Mouse (Mus musculus): ENCODE results near the gene Adam12. TPM values are rescaled to one million over a fixed set of nuclear protein-coding genes. Genes with fewer than 3 reads are reported as not detected.

The Adam12 gene
- total and polyA plus RNA-seq, 2 experiments from 2014 or later: 1.0 to 4.6 TPM

DNA sequence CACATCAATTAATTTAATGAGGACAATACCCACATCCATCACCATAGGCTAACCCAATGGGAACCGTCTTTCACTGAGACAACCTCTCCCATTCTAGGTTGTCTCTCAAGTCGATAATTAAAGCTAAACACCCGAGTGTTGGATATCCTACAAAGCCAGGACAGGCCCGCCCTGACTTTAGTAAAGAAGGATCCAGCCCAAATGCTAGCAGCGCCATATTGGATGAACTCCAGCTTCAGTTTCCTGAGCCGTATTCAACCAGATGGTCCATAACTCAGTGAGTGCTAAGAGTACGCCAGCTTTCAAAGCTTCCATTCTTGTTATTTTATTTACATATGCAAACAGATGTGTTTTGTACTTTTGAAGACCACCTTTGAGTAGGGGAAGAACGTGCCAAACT lies 81.6 kb downstream of the Adam12 start:
- H3K36me3 ChIP-seq (replicated peaks; ENCODE audit: control insufficient read depth, insufficient read depth, low read length): no peaks in the 10 kb centered on the region
- DNase-seq (ENCODE audit: low spot score): no peak

GRCm38 (mm10) chr7:134149351-134149750 lies 82.6 kb downstream of the Adam12 start:
- Histone ChIP-seq H3K4me3 (ENCODE audit: low read depth, low read length) (no peak overlapping the region), H3K4me1 (ENCODE audit: control insufficient read depth, insufficient read depth) (0 out of 2 replicates have a peak, but pooled peaks cover 6% of the 10 kb centered on the region), H3K27me3 (ENCODE audit: control insufficient read depth, insufficient read depth, low read length) (no peaks in the 10 kb centered on the region), H3K4me2 (ENCODE audit: low read depth, low read length) (no peak overlapping the region), H3K36me3 (replicated peaks; ENCODE audit: control insufficient read depth, insufficient read depth, low read length) (no peaks in the 10 kb centered on the region), H3K9ac (replicated peaks; ENCODE audit: low read depth, low read length) (no peak overlapping the region), H3K9me3 (replicated peaks; ENCODE audit: control insufficient read depth, low read length) (no peaks in the 10 kb centered on the region), H3K27ac (ENCODE audit: low read depth) (no peak overlapping the region)
- TF ChIP-seq EP300 (IDR thresholded peaks at IDR 0.05; ENCODE audit: low read depth): no peak
- WGBS: 50% methylated on average over 6 of the region's 6 CpGs
- ATAC-seq (ENCODE audit: insufficient read depth, low read depth): no peak
- DNase-seq (ENCODE audit: low spot score): no peak

More for the DNA sequence above, 81.6 kb downstream of the Adam12 start:
- no peaks in the 10 kb centered on the region for H3K9me3 ChIP-seq (replicated peaks; ENCODE audit: control insufficient read depth, low read length)
- 0 out of 2 replicates have a peak, but pooled peaks cover 6% of the 10 kb centered on the region for H3K4me1 ChIP-seq (ENCODE audit: control insufficient read depth, insufficient read depth)
- no peak overlapping the region for H3K4me3 ChIP-seq (ENCODE audit: low read depth, low read length)
- ATAC-seq (ENCODE audit: insufficient read depth, low read depth): no peak
- H3K27ac ChIP-seq (ENCODE audit: low read depth): no peak overlapping the region
- TF ChIP-seq CTCF (IDR thresholded peaks at IDR 0.05; ENCODE audit: low read depth) (no peak), EP300 (IDR thresholded peaks at IDR 0.05; ENCODE audit: low read depth) (no peak)
- no peak overlapping the region for H3K4me2 ChIP-seq (ENCODE audit: low read depth, low read length)
- 82% methylated on average over 8 of the region's 8 CpGs for WGBS
- no peaks in the 10 kb centered on the region for H3K27me3 ChIP-seq (ENCODE audit: control insufficient read depth, insufficient read depth, low read length)
- no peak overlapping the region for H3K9ac ChIP-seq (replicated peaks; ENCODE audit: low read depth, low read length)

DNA sequence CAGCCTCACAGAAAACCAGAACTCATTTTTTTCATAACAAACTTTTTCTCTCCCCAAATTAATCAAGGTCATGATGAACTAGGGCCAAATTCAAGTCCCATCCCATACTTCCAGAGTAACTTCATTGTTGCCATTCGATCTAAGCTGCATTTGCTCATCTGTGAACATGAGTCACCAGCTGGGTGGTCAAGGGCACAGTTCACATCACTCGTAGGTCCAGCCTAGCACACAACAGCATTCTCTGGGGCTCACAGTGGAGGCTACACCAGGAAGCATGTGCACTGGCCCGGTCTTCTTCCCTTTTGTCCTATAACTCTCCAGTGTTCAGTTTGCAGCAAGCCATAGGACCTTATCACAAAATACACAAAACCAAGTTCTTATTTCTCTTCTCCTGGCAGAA lies 84.4 kb downstream of the Adam12 start:
- H3K4me2 ChIP-seq (ENCODE audit: low read depth, low read length): no peak overlapping the region
- H3K4me1 ChIP-seq (ENCODE audit: control insufficient read depth, insufficient read depth): 0 out of 2 replicates have a peak, but pooled peaks cover 6% of the 10 kb centered on the region
- TF ChIP-seq CTCF (IDR thresholded peaks at IDR 0.05; ENCODE audit: low read depth): no peak
- no peak for TF ChIP-seq EP300 (IDR thresholded peaks at IDR 0.05; ENCODE audit: low read depth)
- H3K4me3 ChIP-seq (ENCODE audit: low read depth, low read length): no peak overlapping the region
- DNase-seq (ENCODE audit: low spot score) (no peak), ATAC-seq (ENCODE audit: insufficient read depth, low read depth) (no peak)
- H3K27me3 ChIP-seq (ENCODE audit: control insufficient read depth, insufficient read depth, low read length): no peaks in the 10 kb centered on the region
- 75% methylated on average over 3 of the region's 3 CpGs for WGBS
- H3K9ac ChIP-seq (replicated peaks; ENCODE audit: low read depth, low read length): no peak overlapping the region
- H3K27ac ChIP-seq (ENCODE audit: low read depth): no peak overlapping the region
- H3K36me3 ChIP-seq (replicated peaks; ENCODE audit: control insufficient read depth, insufficient read depth, low read length): no peaks in the 10 kb centered on the region
- no peaks in the 10 kb centered on the region for H3K9me3 ChIP-seq (replicated peaks; ENCODE audit: control insufficient read depth, low read length)

- TF ChIP-seq CTCF (IDR thresholded peaks at IDR 0.05; ENCODE audit: low read depth): no peak
- no peak for TF ChIP-seq EP300 (IDR thresholded peaks at IDR 0.05; ENCODE audit: low read depth)
- no peak overlapping the region for H3K9ac ChIP-seq (replicated peaks; ENCODE audit: low read depth, low read length)
- H3K4me1 ChIP-seq (ENCODE audit: control insufficient read depth, insufficient read depth): 0 out of 2 replicates have a peak, but pooled peaks cover 6% of the 10 kb centered on the region
- no peak overlapping the region for H3K4me3 ChIP-seq (ENCODE audit: low read depth, low read length)
- no peaks in the 10 kb centered on the region for H3K27me3 ChIP-seq (ENCODE audit: control insufficient read depth, insufficient read depth, low read length)
- no peaks in the 10 kb centered on the region for H3K9me3 ChIP-seq (replicated peaks; ENCODE audit: control insufficient read depth, low read length)
- no peak overlapping the region for H3K4me2 ChIP-seq (ENCODE audit: low read depth, low read length)
- 91% methylated on average over 2 of the region's 2 CpGs for WGBS
- no peaks in the 10 kb centered on the region for H3K36me3 ChIP-seq (replicated peaks; ENCODE audit: control insufficient read depth, insufficient read depth, low read length)
- ATAC-seq (ENCODE audit: insufficient read depth, low read depth) (no peak), DNase-seq (ENCODE audit: low spot score) (no peak)
- H3K27ac ChIP-seq (ENCODE audit: low read depth): no peak overlapping the region
These were observed 85.1 kb downstream of the Adam12 start for GRCm38 (mm10) chr7:134146821-134147220.

DNA sequence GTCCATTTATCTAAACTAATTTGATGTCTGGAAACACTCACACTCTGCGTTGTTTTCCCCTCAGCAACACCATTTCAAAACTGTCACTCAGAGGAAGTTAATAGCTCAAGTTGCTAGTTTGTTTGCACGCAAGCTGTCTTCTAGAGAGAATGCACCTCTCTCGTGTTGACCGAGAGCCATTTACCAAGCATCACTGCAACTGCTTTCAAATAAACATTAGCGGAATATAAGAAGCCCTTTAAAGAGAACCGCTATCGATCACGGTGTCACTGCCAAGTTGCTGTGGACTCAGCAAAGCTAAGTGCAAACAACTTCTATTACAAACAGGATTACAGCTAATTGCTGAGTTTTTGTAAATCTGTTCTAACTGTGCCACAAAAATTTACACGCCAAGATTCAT lies 87.8 kb downstream of the Adam12 start:
- H3K27ac ChIP-seq (ENCODE audit: low read depth): no peak overlapping the region

GRCm38 (mm10) chr7:134139291-134139949 lies 92.5 kb downstream of the Adam12 start:
- no peaks in the 10 kb centered on the region for H3K36me3 ChIP-seq (replicated peaks; ENCODE audit: control insufficient read depth, insufficient read depth, low read length)
- WGBS: 71% methylated on average over 4 of the region's 4 CpGs
- no peaks in the 10 kb centered on the region for H3K9me3 ChIP-seq (replicated peaks; ENCODE audit: control insufficient read depth, low read length)
- H3K27me3 ChIP-seq (ENCODE audit: control insufficient read depth, insufficient read depth, low read length): no peaks in the 10 kb centered on the region
- H3K4me3 ChIP-seq (ENCODE audit: low read depth, low read length): no peak overlapping the region
- DNase-seq (ENCODE audit: low spot score) (no peak), ATAC-seq (ENCODE audit: insufficient read depth, low read depth) (no peak)
- no peak overlapping the region for H3K4me2 ChIP-seq (ENCODE audit: low read depth, low read length)
- no peak overlapping the region for H3K27ac ChIP-seq (ENCODE audit: low read depth)
- no peak overlapping the region for H3K9ac ChIP-seq (replicated peaks; ENCODE audit: low read depth, low read length)
- TF ChIP-seq EP300 (IDR thresholded peaks at IDR 0.05; ENCODE audit: low read depth) (no peak), CTCF (IDR thresholded peaks at IDR 0.05; ENCODE audit: low read depth) (no peak)
- H3K4me1 ChIP-seq (ENCODE audit: control insufficient read depth, insufficient read depth): no peaks in the 10 kb centered on the region

More for the DNA sequence above, 87.8 kb downstream of the Adam12 start:
- Histone ChIP-seq H3K36me3 (replicated peaks; ENCODE audit: control insufficient read depth, insufficient read depth, low read length) (no peaks in the 10 kb centered on the region), H3K27me3 (ENCODE audit: control insufficient read depth, insufficient read depth, low read length) (no peaks in the 10 kb centered on the region), H3K4me3 (ENCODE audit: low read depth, low read length) (no peak overlapping the region), H3K9ac (replicated peaks; ENCODE audit: low read depth, low read length) (no peak overlapping the region), H3K9me3 (replicated peaks; ENCODE audit: control insufficient read depth, low read length) (no peaks in the 10 kb centered on the region), H3K4me2 (ENCODE audit: low read depth, low read length) (no peak overlapping the region), H3K4me1 (ENCODE audit: control insufficient read depth, insufficient read depth) (0 out of 2 replicates have a peak, but pooled peaks cover under 1% of the 10 kb centered on the region)
- DNase-seq (ENCODE audit: low spot score): no peak
- ATAC-seq (ENCODE audit: insufficient read depth, low read depth): no peak
- TF ChIP-seq CTCF (IDR thresholded peaks at IDR 0.05; ENCODE audit: low read depth) (no peak), EP300 (IDR thresholded peaks at IDR 0.05; ENCODE audit: low read depth) (no peak)
- 85% methylated on average over 9 of the region's 9 CpGs for WGBS
